Mouse (Mus musculus) regulatory T cell (primary cell): ENCODE measurements at regions not wholly inside any gene's neighbourhood (a gene's known extent, or its start where the extent isn't known, plus 50 kb on each side); places are given as distances from the start of the nearest gene placed in this dataset.

Source experiments
- in situ Hi-C: fragments of 300-600 bp; cut with MboI, MseI; formaldehyde crosslinking; loops from one replicate; pipeline ENCODE4 v1.15.1; 2025; ENCODE audit warnings: high pct_unique_total_duplicates

DNA sequence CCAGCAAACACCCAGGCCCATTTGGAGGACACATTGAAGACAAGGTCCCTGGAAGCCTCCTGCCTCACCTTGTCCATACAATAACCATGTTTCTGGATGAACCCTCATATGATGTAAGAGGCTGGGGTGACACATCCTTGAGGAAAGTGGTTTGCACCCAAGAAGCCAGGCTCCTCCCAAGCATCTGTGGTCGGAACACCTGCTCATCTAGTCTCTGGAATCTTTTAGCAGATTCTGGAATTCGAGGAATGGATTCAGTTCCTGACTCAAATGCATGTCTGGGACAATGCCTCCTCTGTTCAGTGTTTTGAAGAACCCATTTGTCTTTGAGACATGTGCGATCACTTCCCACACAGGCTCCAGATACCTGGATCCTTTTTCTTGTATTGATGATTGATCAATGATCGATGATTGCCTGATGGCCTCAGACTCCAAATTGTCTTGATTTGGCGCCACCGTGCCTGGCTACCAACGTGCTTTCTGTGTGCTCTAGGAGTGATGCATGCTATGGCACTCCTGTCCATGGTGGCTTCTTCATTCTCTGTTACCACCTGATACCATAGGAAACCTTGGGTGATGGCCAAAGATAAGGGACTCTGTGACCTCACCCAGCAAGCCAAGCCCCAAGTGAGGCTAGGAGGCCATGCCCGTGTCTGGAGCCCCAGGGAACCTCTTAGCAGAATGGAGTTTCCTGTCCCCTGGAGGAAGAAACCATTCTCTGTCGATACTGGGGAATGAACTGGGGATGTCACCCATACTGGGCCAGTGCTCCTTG lies 126.7 kb downstream of the Mn1 start:
- in situ Hi-C loops = no loop called here

- in situ Hi-C loops = no loop called here
Measured at GRCm38 (mm10) chr5:111553471-111554382, 136.6 kb downstream of the Mn1 start.

GRCm38 (mm10) chr5:111554551-111555311 lies 137.6 kb downstream of the Mn1 start:
- in situ Hi-C loops = no loop called here

DNA sequence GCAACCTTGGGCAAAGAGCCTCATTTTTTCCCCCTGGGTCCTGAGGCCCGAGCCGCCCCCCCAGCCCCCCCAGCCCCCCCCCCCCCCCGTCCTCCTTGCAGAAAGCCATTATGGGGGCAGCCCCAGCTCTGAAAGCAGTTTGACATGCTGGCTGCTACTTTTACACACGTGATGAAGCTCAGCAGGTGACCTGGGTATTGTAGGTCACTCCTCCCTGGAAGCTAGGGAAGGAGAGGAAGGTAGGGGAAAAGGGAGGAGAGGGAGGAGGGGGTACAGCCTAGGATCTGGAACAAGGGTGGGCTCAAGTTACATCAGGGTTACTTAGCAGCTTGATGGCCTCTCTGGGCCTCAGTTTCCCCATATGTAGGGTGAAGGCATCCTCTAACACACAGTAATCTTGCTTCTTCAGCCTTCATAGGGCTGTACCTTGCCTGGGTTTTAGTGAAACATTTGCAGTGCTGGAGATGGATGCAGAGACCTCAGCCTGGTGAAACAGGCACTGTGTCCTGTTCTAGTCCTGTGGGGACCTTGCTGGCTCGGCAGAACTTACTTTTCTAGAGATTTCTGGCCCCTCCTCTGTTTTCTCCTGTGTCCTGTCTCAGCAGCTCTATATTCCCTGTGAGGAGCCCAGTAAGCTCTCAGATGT lies 138.3 kb downstream of the Mn1 start:
- in situ Hi-C loops = no loop called here

DNA sequence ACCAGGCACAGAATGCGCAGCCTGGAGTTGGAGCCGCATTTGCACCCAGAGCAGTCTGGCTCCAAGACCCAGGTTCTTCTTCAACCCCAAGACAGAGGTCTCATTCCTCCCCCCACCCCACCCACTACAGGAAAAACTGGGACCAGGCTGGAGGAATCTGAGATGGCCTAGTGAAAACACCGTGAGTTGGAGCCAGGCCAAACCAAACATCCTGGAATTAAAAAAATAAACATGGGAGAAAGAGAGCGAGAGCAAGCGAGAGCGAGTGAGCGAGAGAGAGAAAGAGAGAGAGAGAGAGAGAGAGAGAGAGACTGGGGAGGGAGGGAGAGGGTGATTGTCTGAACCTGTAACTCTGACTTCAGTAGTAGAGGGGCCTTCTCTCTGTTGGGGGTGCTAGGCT lies 138.8 kb downstream of the Mn1 start:
- in situ Hi-C loops = no loop called here

DNA sequence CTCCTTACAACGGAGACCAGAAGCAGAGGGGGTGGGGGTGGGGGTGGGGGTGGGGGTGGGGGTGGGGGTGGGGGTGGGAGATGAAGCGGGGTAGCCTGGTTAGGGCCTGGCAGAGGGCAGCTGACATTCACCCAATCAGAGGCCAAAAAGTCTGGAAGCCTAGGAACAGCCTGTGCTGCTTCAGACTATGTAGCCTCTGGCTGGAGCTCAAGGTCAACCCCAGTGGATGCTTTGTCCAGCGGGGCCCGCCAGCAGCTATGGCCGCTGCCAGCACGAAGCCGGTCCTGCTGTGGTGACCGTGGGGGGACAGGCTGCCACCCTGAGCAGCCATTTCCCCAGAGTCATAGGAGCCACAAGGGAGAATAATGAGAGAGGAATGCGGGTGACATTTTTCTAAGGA lies 143.3 kb downstream of the Mn1 start:
- in situ Hi-C loops = no loop called here

GRCm38 (mm10) chr5:111561301-111561700 lies 144.1 kb downstream of the Mn1 start:
- in situ Hi-C loops = no loop called here

DNA sequence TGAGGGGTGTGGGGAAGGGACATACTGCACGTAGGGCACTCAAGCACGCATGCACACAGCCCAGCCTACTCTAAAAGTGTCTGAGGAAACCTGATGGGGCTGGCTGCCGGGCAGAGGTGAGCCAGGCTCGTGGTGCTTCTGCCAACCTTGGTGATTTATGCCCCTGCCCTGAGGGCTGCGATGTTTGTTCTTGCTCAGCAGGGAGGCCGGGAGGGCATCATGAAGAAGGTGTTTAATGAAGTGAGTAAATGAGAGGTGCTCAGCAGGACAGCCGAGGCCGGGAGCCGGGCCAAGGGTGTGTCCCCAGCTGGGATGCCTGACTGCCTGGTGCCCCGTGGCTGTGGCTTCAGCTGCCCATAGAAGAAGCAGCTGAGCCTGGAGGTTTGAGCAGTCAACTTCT lies 153.7 kb downstream of the Mn1 start:
- in situ Hi-C loops = no loop called here

- in situ Hi-C loops = no loop called here
Measured at GRCm38 (mm10) chr5:111573265-111573873, 156.2 kb downstream of the Mn1 start.

DNA sequence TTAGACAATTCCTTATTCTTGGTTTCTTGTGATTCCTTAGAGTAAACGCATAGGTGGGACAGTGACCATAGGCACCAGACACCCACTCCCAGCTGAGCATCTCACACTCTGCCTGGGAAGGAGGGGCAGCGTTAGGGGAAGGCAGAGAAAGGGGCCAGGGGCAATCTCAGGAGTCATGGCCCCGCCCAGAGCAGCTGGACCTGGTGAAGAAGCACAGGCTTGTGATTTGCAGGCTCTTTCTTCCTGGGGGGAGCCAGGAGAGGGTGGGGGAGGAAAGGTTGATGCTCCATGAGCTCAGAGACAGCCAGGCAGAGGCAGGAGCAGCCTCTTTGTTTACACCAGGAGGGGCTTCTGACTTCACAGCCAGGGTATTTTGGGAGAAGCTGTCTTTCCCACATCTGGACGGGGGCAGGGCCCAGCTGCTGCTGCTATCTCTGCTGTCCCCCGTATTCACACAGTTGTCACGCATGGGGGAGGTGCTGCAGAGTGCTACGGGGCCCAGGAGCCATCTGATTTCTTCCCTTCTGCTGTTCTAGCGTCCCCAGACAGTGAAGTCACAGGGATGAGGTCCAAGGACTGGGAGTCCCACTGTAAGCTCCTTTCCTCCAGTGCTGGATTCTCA lies 157.2 kb downstream of the Mn1 start:
- in situ Hi-C loops = no loop called here

- in situ Hi-C loops = no loop called here
Measured at GRCm38 (mm10) chr5:111575376-111575775, 158.2 kb downstream of the Mn1 start.

DNA sequence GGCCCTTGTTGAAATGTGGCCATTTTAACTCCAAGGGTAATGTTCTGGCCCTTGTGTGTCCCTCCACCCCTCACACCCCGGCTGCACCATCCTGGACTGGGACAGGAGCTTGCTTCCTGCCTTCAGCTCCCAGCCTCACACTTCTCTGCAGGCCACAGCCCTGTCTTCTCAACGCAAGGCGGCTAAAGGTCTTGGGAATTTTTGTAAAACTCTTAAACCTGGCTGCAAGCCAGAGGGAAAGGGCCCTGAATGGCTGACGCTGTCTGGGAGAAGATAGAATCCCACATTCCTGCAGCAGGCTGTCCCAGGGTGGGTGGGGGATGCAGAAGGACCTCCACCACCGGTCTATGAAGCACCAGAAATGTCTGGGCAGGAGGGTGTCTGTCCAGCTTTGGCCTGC lies 156.3 kb upstream of the Gm26897 start:
- in situ Hi-C loops = no loop called here

DNA sequence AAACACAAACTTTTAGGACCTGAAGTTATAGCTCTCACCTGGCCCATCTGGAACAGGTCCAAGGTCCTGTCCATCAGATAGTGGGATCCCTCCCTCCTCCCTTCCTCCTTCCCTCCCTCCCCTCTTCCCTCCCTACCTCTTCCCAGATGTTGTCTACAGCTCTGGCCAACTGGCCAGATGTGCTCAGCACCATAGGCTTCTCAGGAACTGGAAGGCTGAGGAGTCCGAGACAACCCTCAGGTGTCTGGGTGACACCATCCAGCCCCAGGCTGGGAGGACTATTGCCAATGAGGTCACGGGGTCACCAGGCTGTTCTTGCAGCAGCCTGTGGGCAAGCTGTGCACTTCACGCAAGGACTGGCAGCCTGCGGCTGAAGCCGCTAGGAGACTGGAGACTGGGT lies 155.6 kb upstream of the Gm26897 start:
- in situ Hi-C loops = no loop called here

DNA sequence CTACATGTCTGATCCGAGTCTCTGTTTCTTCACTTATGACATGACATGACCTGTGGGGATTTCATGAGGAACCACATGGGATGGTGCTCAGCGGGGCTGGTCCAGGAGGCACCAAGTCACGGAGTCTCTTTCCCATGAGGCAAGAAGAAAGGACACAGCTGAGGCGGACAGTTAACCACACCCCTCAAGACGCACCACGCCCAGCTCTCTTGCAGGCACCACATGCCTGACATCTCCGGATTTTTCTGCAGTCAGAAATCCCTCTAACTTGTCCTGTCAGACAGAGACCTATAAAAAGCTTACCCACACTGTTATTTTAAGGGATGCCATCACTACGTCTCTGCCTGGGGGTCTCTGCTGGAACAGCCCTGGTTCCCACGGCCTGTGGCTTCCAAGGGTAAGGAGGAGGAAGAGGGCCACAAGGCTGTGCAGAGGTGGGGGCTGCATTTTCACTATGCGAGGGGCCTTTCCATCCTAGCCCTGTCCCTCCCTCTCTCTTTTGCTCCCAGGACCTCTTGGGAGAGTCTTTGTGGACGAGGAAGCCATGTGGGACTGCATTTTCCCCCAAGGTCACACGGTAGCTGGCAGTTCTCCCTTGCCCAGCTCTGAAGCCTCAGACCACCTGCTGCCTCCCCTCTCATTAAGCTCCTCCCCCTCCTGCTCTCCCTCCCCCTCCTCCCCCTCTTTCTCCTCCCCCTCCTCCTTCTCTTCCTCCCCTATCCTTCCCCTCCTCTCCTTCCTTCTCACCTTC lies 154.6 kb upstream of the Gm26897 start:
- in situ Hi-C loops = no loop called here

DNA sequence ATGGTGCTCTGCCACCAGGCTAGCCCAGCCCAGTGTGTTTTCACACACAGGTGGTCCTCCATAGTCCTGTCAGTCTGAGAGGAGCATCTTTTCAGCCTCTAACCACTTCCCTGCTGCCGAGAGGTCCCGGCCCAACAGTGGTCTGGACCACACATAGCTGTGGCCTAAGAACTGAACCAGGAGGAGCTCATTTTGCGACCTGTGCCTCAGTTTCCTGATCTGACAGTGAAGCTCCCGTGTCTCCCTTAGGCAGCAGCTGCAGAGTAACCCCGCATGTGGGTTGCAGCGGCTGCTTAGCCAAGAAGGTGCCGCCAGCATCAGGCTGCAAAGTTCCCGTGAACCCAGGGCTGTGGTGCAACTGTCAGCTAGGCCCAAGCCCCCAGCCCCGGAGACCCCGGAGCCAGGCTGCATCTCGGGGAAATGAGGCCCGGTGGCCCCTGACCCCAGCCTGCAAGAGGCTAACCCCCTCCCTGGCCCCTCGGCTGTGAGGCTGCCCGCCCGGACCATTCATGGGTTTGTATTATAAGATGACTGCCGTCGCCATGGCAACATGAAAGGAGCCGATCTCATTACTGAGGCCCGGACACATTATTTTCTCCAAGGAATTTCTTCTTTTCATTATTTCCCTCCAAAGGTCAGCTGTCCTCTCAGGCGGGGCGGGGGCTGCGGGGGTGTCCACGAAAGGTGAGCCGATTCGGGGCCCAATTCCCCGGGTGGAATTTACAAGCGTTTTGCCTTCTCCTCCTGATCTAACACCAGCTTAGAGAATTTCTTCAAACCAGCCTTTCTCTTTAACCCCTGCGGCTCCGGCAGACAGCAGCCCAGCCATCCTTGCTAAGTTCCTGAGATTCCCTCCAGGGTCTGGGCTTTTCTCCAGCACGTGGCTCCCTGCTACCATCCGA lies 152.6 kb upstream of the Gm26897 start:
- in situ Hi-C loops = no loop called here

GRCm38 (mm10) chr5:111582004-111582403 lies 151.7 kb upstream of the Gm26897 start:
- in situ Hi-C loops = no loop called here

- in situ Hi-C loops = no loop called here
Measured at GRCm38 (mm10) chr5:111590619-111591081, 143.1 kb upstream of the Gm26897 start.

GRCm38 (mm10) chr5:111592807-111593206 lies 140.9 kb upstream of the Gm26897 start:
- in situ Hi-C loops = no loop called here

GRCm38 (mm10) chr5:111594111-111594510 lies 139.6 kb upstream of the Gm26897 start:
- in situ Hi-C loops = no loop called here
